Mouse (Mus musculus): Measurements from ENCODE around the gene Hist2h2ab.
"Not testable (repeated sequence)": the region's sequence is repeated elsewhere in the genome, so short reads cannot be mapped to it uniquely, and the experiment has no call there.

Hist2h2ab gene

GRCm38 (mm10) chr3:96262979-96263550 lies 43.4 kb downstream of the Hist2h2ab start, which contains the start of gene Hist2h4:
Gene Hist2h4 (minus strand): TSS chr3:96263311.
- peak; percentile 97 for DNase-seq

GRCm38 (mm10) chr3:96263558-96264403 lies 44.1 kb downstream of the Hist2h2ab start:
- peak; percentile 43 for DNase-seq

- DNase-seq, result no peak
Measured at GRCm38 (mm10) chr3:96264404-96264949, 44.8 kb downstream of the Hist2h2ab start.

- no peak for DNase-seq
Measured at GRCm38 (mm10) chr3:96266132-96266710, 46.6 kb downstream of the Hist2h2ab start.

- no peak for DNase-seq
Measured at GRCm38 (mm10) chr3:96267541-96267940, 47.9 kb downstream of the Hist2h2ab start.

GRCm38 (mm10) chr3:96268051-96268775 lies 48.5 kb downstream of the Hist2h2ab start, which contains the start of gene Hist2h3b:
Gene Hist2h3b (plus strand): TSS chr3:96268654.
- peak; percentile 86 for DNase-seq

GRCm38 (mm10) chr3:96268776-96269378 lies 49.2 kb downstream of the Hist2h2ab start:
- DNase-seq, result not testable (repeated sequence)

All from right cerebral cortex, adult 18-20 months (tissue).